Mouse (Mus musculus): ENCODE measurements around the gene Cttnbp2. TPM values are rescaled to one million over a fixed set of nuclear protein-coding genes. Genes with fewer than 3 reads are reported as not detected.

The Cttnbp2 gene
- 16.2 and 16.8 TPM in 2 replicates for polyA plus RNA-seq (2016; fragmentation: Nextera tagmentation; extraction: Ambion mirVana)

GRCm38 (mm10) chr6:18514480-18515352, at the start of gene Cttnbp2:
Gene Cttnbp2, minus strand, starts transcription at chr6:18514843.
- under 1% methylated on average over 70 of the region's 70 CpGs for WGBS
- Histone ChIP-seq H3K4me1 (replicated peaks) (peaks cover 14% of the 10 kb centered on the region), H3K27me3 (ENCODE audit: insufficient read depth, poor library complexity, severe bottlenecking) (peaks cover 15% of the 10 kb centered on the region), H3K9me3 (no peaks in the 10 kb centered on the region), H3K36me3 (no peaks in the 10 kb centered on the region), H3K27ac (peak within 1 kb of the TSS; percentile 90), H3K4me3 (peak within 1 kb of the TSS; percentile 90)
- DNase-seq (ENCODE audit: low spot score): peak; percentile 78

GRCm38 (mm10) chr6:18559019-18559418, 44.4 kb upstream of the Cttnbp2 start:
- H3K4me1 ChIP-seq (replicated peaks): no peaks in the 10 kb centered on the region
- WGBS: 95% methylated on average over 1 of the region's 1 CpGs
- H3K27ac ChIP-seq: no peak overlapping the region
- H3K4me3 ChIP-seq: no peak overlapping the region
- no peaks in the 10 kb centered on the region for H3K9me3 ChIP-seq
- H3K27me3 ChIP-seq (ENCODE audit: insufficient read depth, poor library complexity, severe bottlenecking): no peaks in the 10 kb centered on the region
- DNase-seq (ENCODE audit: low spot score): no peak
- H3K36me3 ChIP-seq: no peaks in the 10 kb centered on the region

GRCm38 (mm10) chr6:18547516-18548465, 33.1 kb upstream of the Cttnbp2 start:
- H3K4me3 ChIP-seq: no peak overlapping the region
- no peaks in the 10 kb centered on the region for H3K27me3 ChIP-seq (ENCODE audit: insufficient read depth, poor library complexity, severe bottlenecking)
- DNase-seq (ENCODE audit: low spot score): no peak
- no peaks in the 10 kb centered on the region for H3K36me3 ChIP-seq
- H3K9me3 ChIP-seq: no peaks in the 10 kb centered on the region
- H3K27ac ChIP-seq: 0 out of 2 replicates have a peak overlapping the region, but pooled peaks have one; percentile 40
- 56% methylated on average over 24 of the region's 24 CpGs for WGBS
- peaks cover 9% of the 10 kb centered on the region for H3K4me1 ChIP-seq (replicated peaks)

GRCm38 (mm10) chr6:18543878-18544277, 29.2 kb upstream of the Cttnbp2 start:
- Histone ChIP-seq H3K4me1 (replicated peaks) (peaks cover 16% of the 10 kb centered on the region), H3K27ac (no peak overlapping the region), H3K27me3 (ENCODE audit: insufficient read depth, poor library complexity, severe bottlenecking) (no peaks in the 10 kb centered on the region), H3K36me3 (no peaks in the 10 kb centered on the region), H3K4me3 (no peak overlapping the region), H3K9me3 (no peaks in the 10 kb centered on the region)
- WGBS: 80% methylated on average over 2 of the region's 2 CpGs
- no peak for DNase-seq (ENCODE audit: low spot score)

GRCm38 (mm10) chr6:18540396-18540795, 25.8 kb upstream of the Cttnbp2 start:
- DNase-seq (ENCODE audit: low spot score): no peak
- no peaks in the 10 kb centered on the region for H3K36me3 ChIP-seq
- H3K4me3 ChIP-seq: no peak overlapping the region
- no peaks in the 10 kb centered on the region for H3K27me3 ChIP-seq (ENCODE audit: insufficient read depth, poor library complexity, severe bottlenecking)
- no peak overlapping the region for H3K27ac ChIP-seq
- H3K4me1 ChIP-seq (replicated peaks): peaks cover 6% of the 10 kb centered on the region; the same call in 1 of the 2 replicates
- 55% methylated on average over 4 of the region's 4 CpGs for WGBS
- no peaks in the 10 kb centered on the region for H3K9me3 ChIP-seq

- Histone ChIP-seq H3K9me3 (no peaks in the 10 kb centered on the region), H3K27ac (no peak overlapping the region), H3K4me3 (no peak overlapping the region), H3K36me3 (no peaks in the 10 kb centered on the region), H3K27me3 (ENCODE audit: insufficient read depth, poor library complexity, severe bottlenecking) (no peaks in the 10 kb centered on the region), H3K4me1 (replicated peaks) (no peaks in the 10 kb centered on the region)
- no peak for DNase-seq (ENCODE audit: low spot score)
- WGBS: 91% methylated on average over 3 of the region's 3 CpGs
These were observed 15.8 kb upstream of the Cttnbp2 start for GRCm38 (mm10) chr6:18530394-18530793.

GRCm38 (mm10) chr6:18517626-18518025, 3.0 kb upstream of the Cttnbp2 start:
- Histone ChIP-seq H3K4me1 (replicated peaks) (peaks cover 14% of the 10 kb centered on the region), H3K9me3 (no peaks in the 10 kb centered on the region), H3K4me3 (no peak overlapping the region), H3K27ac (no peak overlapping the region), H3K36me3 (no peaks in the 10 kb centered on the region), H3K27me3 (ENCODE audit: insufficient read depth, poor library complexity, severe bottlenecking) (peaks cover 15% of the 10 kb centered on the region)
- WGBS: 76% methylated on average over 2 of the region's 2 CpGs
- no peak for DNase-seq (ENCODE audit: low spot score)

- Histone ChIP-seq H3K4me3 (peak overlapping the region; percentile 90), H3K27ac (peak overlapping the region; percentile 90), H3K36me3 (no peaks in the 10 kb centered on the region), H3K9me3 (no peaks in the 10 kb centered on the region), H3K4me1 (replicated peaks) (peaks cover 14% of the 10 kb centered on the region), H3K27me3 (ENCODE audit: insufficient read depth, poor library complexity, severe bottlenecking) (peaks cover 15% of the 10 kb centered on the region)
- WGBS: 1% methylated on average over 28 of the region's 28 CpGs
- peak; percentile 40 for DNase-seq (ENCODE audit: low spot score)
These were observed 801 bp downstream of the Cttnbp2 start for GRCm38 (mm10) chr6:18513611-18514473.

- Histone ChIP-seq H3K27ac (no peak overlapping the region), H3K9me3 (no peaks in the 10 kb centered on the region), H3K4me1 (replicated peaks) (peaks cover 14% of the 10 kb centered on the region), H3K36me3 (no peaks in the 10 kb centered on the region), H3K27me3 (ENCODE audit: insufficient read depth, poor library complexity, severe bottlenecking) (peaks cover 15% of the 10 kb centered on the region), H3K4me3 (no peak overlapping the region)
- WGBS: 91% methylated on average over 6 of the region's 6 CpGs
- DNase-seq (ENCODE audit: low spot score): no peak
These were observed 2.8 kb downstream of the Cttnbp2 start for GRCm38 (mm10) chr6:18511886-18512285.

GRCm38 (mm10) chr6:18508036-18508435, 6.6 kb downstream of the Cttnbp2 start:
- Histone ChIP-seq H3K9me3 (no peaks in the 10 kb centered on the region), H3K4me3 (no peak overlapping the region), H3K27ac (no peak overlapping the region), H3K27me3 (ENCODE audit: insufficient read depth, poor library complexity, severe bottlenecking) (no peaks in the 10 kb centered on the region), H3K4me1 (replicated peaks) (peaks cover 2% of the 10 kb centered on the region; the same call in 1 of the 2 replicates), H3K36me3 (no peaks in the 10 kb centered on the region)
- no peak for DNase-seq (ENCODE audit: low spot score)
- 78% methylated on average over 2 of the region's 2 CpGs for WGBS

GRCm38 (mm10) chr6:18499833-18500232, 14.8 kb downstream of the Cttnbp2 start:
- H3K27me3 ChIP-seq (ENCODE audit: insufficient read depth, poor library complexity, severe bottlenecking): no peaks in the 10 kb centered on the region
- H3K27ac ChIP-seq: no peak overlapping the region
- DNase-seq (ENCODE audit: low spot score): no peak
- H3K36me3 ChIP-seq: no peaks in the 10 kb centered on the region
- no peaks in the 10 kb centered on the region for H3K4me1 ChIP-seq (replicated peaks)
- H3K9me3 ChIP-seq: no peaks in the 10 kb centered on the region
- H3K4me3 ChIP-seq: no peak overlapping the region
- 74% methylated on average over 5 of the region's 5 CpGs for WGBS

- H3K27ac ChIP-seq: no peak overlapping the region
- no peaks in the 10 kb centered on the region for H3K9me3 ChIP-seq
- no peak for DNase-seq (ENCODE audit: low spot score)
- no peaks in the 10 kb centered on the region for H3K36me3 ChIP-seq
- peaks cover 4% of the 10 kb centered on the region; the same call in 1 of the 2 replicates for H3K4me1 ChIP-seq (replicated peaks)
- no peaks in the 10 kb centered on the region for H3K27me3 ChIP-seq (ENCODE audit: insufficient read depth, poor library complexity, severe bottlenecking)
- no peak overlapping the region for H3K4me3 ChIP-seq
- WGBS: 83% methylated on average over 1 of the region's 1 CpGs
These were observed 21.7 kb downstream of the Cttnbp2 start for GRCm38 (mm10) chr6:18492977-18493376.
